Mouse (Mus musculus): Measurements from ENCODE around the gene Psph. TPM values are rescaled to one million over a fixed set of nuclear protein-coding genes. Genes with fewer than 3 reads are reported as not detected.

Psph gene
- polyA plus RNA-seq, 1 experiment from 2014 or later = 42.2 TPM

DNA sequence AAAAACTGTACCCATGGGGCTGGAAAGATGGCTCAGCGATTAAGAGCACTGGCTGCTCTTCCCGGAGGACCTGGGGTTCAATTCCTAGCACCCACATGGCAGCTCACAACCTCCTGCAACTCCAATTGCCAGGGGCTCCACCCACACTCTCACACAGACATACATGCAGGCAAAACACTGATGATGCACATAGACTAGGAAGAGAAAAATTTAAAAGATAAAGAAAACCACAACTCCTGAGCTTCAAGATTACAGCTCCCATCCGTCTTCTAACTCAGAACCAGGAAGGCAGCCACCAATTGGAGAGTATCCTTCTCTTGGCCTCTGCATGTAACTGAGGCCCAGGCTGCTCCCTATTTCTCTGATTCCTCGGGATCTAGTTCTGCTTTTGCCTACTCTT lies 63.0 kb downstream of the Psph start:
- Histone ChIP-seq H3K4me1 (ENCODE audit: control insufficient read depth, insufficient read depth, low read length) (no peaks in the 10 kb centered on the region; the same call in 1 of the 2 replicates), H3K4me3 (ENCODE audit: low read depth, low read length) (no peak overlapping the region; the same call in 1 of the 2 replicates), H3K36me3 (ENCODE audit: control insufficient read depth, insufficient read depth, low read length) (no peaks in the 10 kb centered on the region), H3K27ac (ENCODE audit: low read depth, low read length) (no peak overlapping the region), H3K9me3 (ENCODE audit: control insufficient read depth, low read length) (no peaks in the 10 kb centered on the region), H3K9ac (ENCODE audit: low read length) (peak overlapping the region; percentile 94), H3K27me3 (ENCODE audit: control insufficient read depth, insufficient read depth, low read length) (no peaks in the 10 kb centered on the region), H3K4me2 (peak overlapping the region; percentile 23; the same call in 1 of the 2 replicates)
- no peak for ATAC-seq (ENCODE audit: low FRiP score)
- 53% methylated on average over 4 of the region's 4 CpGs for WGBS
- DNase-seq (ENCODE audit: low spot score, missing footprints) = no peak

DNA sequence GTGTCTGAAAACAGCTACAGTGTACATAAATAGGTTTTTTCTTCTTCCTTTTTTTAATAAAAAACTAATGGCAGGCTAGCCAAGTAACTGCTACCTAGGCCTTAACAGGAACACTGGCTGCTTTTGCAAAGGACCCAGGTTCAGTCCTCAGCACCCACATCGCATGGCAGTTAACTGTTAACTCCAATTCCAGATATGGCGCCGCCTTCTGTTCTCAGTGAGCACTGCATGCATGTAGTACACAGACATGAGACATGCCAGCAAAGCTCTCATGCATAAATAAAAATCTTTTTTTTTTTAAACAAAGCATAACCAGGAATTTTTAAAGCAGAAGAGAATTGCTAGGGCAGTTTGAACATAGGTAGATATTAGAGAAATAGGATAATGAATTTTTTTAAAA lies 67.1 kb downstream of the Psph start:
- DNase-seq (ENCODE audit: low spot score, missing footprints) (no peak), ATAC-seq (ENCODE audit: low FRiP score) (no peak)
- H3K9me3 ChIP-seq (ENCODE audit: control insufficient read depth, low read length) = no peaks in the 10 kb centered on the region
- H3K4me1 ChIP-seq (ENCODE audit: control insufficient read depth, insufficient read depth, low read length) = peaks cover 7% of the 10 kb centered on the region
- H3K9ac ChIP-seq (ENCODE audit: low read length) = no peak overlapping the region
- 85% methylated on average over 3 of the region's 3 CpGs for WGBS
- no peaks in the 10 kb centered on the region for H3K27me3 ChIP-seq (ENCODE audit: control insufficient read depth, insufficient read depth, low read length)
- peaks cover 8% of the 10 kb centered on the region; the same call in 1 of the 2 replicates for H3K36me3 ChIP-seq (ENCODE audit: control insufficient read depth, insufficient read depth, low read length)
- H3K4me3 ChIP-seq (ENCODE audit: low read depth, low read length) = no peak overlapping the region
- H3K4me2 ChIP-seq = no peak overlapping the region
- no peak overlapping the region for H3K27ac ChIP-seq (ENCODE audit: low read depth, low read length)

- WGBS = 87% methylated on average over 9 of the region's 9 CpGs
- Histone ChIP-seq H3K9ac (ENCODE audit: low read length) (no peak overlapping the region), H3K27me3 (ENCODE audit: control insufficient read depth, insufficient read depth, low read length) (no peaks in the 10 kb centered on the region), H3K4me1 (ENCODE audit: control insufficient read depth, insufficient read depth, low read length) (peaks cover 7% of the 10 kb centered on the region), H3K4me2 (no peak overlapping the region), H3K9me3 (ENCODE audit: control insufficient read depth, low read length) (no peaks in the 10 kb centered on the region), H3K27ac (ENCODE audit: low read depth, low read length) (no peak overlapping the region), H3K36me3 (ENCODE audit: control insufficient read depth, insufficient read depth, low read length) (peaks cover 8% of the 10 kb centered on the region; the same call in 1 of the 2 replicates), H3K4me3 (ENCODE audit: low read depth, low read length) (no peak overlapping the region)
- ATAC-seq (ENCODE audit: low FRiP score) (no peak), DNase-seq (ENCODE audit: low spot score, missing footprints) (no peak)
Measured at GRCm38 (mm10) chr5:129717016-129717415, 70.2 kb downstream of the Psph start.

Other genes with a start within 250 kb of the Psph start
- 3.6 and 4.6 TPM in 2 replicates for gene Mmp17, start 203.3 kb downstream of the Psph start, polyA plus RNA-seq (2014; fragmentation: Nextera tagmentation; extraction: Ambion mirVana)
- 6.1 and 8.2 TPM in 2 replicates for gene Zfp11, start 117.3 kb downstream of the Psph start, polyA plus RNA-seq (2014; fragmentation: Nextera tagmentation; extraction: Ambion mirVana)
- not detected in 2 replicates for gene Sept14, start 78.9 kb downstream of the Psph start, polyA plus RNA-seq (2014; fragmentation: Nextera tagmentation; extraction: Ambion mirVana)
- 180 and 189 TPM in 2 replicates for gene Mrps17, start 72.0 kb downstream of the Psph start, polyA plus RNA-seq (2014; fragmentation: Nextera tagmentation; extraction: Ambion mirVana)
- gene Nipsnap2, start 62.4 kb downstream of the Psph start, polyA plus RNA-seq (2014; fragmentation: Nextera tagmentation; extraction: Ambion mirVana) = 83.6 and 89.0 TPM in 2 replicates
- gene Sumf2, start 59.5 kb upstream of the Psph start, polyA plus RNA-seq (2014; fragmentation: Nextera tagmentation; extraction: Ambion mirVana) = 48.2 and 53.4 TPM in 2 replicates
- gene Chchd2, start 100.0 kb upstream of the Psph start, polyA plus RNA-seq (2014; fragmentation: Nextera tagmentation; extraction: Ambion mirVana) = 880 and 964 TPM in 2 replicates
- gene Zbed5, start 108.3 kb upstream of the Psph start, polyA plus RNA-seq (2014; fragmentation: Nextera tagmentation; extraction: Ambion mirVana) = 7.1 and 9.3 TPM in 2 replicates
- 0.18 and 0.22 TPM in 2 replicates for gene Phkg1, start 111.1 kb upstream of the Psph start, polyA plus RNA-seq (2014; fragmentation: Nextera tagmentation; extraction: Ambion mirVana)
- gene Nupr1l, start 121.1 kb upstream of the Psph start, polyA plus RNA-seq (2014; fragmentation: Nextera tagmentation; extraction: Ambion mirVana) = 3.7 and 5.4 TPM in 2 replicates
- gene Vkorc1l1, start 154.5 kb upstream of the Psph start, polyA plus RNA-seq (2014; fragmentation: Nextera tagmentation; extraction: Ambion mirVana) = 36.0 and 36.8 TPM in 2 replicates
- gene Gusb, start 215.6 kb upstream of the Psph start, polyA plus RNA-seq (2014; fragmentation: Nextera tagmentation; extraction: Ambion mirVana) = 31.8 and 33.9 TPM in 2 replicates
- 24.2 and 30.1 TPM in 2 replicates for gene Asl, start 241.8 kb upstream of the Psph start, polyA plus RNA-seq (2014; fragmentation: Nextera tagmentation; extraction: Ambion mirVana)
- gene Crcp, start 241.8 kb upstream of the Psph start, polyA plus RNA-seq (2014; fragmentation: Nextera tagmentation; extraction: Ambion mirVana) = 41.1 and 42.7 TPM in 2 replicates